Mouse (Mus musculus) brain, embryonic 14.5 days (tissue): ENCODE measurements around the gene Gda.

ENCODE experiments used
- CTCF ChIP-seq: fragments of 200-500 bp; IDR thresholded peaks from 2 replicates; pipeline ENCODE4 v1.5.1; 2012; ENCODE audit warnings: inconsistent platforms, mild to moderate bottlenecking, moderate library complexity, borderline replicate concordance; ENCODE audit not compliant: insufficient read depth, insufficient read length; ENCODE audit errors: extremely low read depth
- POLR2A ChIP-seq: fragments of 200-500 bp; IDR thresholded peaks from 2 replicates; pipeline ENCODE4 v1.6.1; 2012; ENCODE audit warnings: mild to moderate bottlenecking, inconsistent platforms, borderline replicate concordance; ENCODE audit not compliant: poor library complexity, insufficient read depth, insufficient read length, severe bottlenecking; ENCODE audit errors: extremely low read depth

- no peak for TF ChIP-seq CTCF
- no peak for TF ChIP-seq POLR2A
Measured at GRCm38 (mm10) chr19:21487124-21487944, 14.1 kb upstream of the Gda start.
